Mouse (Mus musculus) intestine, postnatal 0 days (tissue): ENCODE data around the gene Hdac10. TPM values are rescaled to one million over a fixed set of nuclear protein-coding genes. Genes with fewer than 3 reads are reported as not detected.
A peak's percentile ranks its signal among the peaks of the same experiment; 100 is the strongest.

Source experiments
- ATAC-seq: fragments of 200-750 bp; cut with Nextera tagmentation; 2 replicates; pipeline ENCODE4 v1.8.0; 2017; ENCODE audit warnings: mild to moderate bottlenecking, moderate TSS enrichment, moderate library complexity
- H3K27ac ChIP-seq: fragments of 300-500 bp; sonication (generic); 2 replicates; pipeline ENCODE4 v1.5.1; 2014; ENCODE audit warnings: mild to moderate bottlenecking, low read depth, low read length, moderate library complexity
- H3K27me3 ChIP-seq: fragments of 300-500 bp; sonication (generic); replicated peaks from 2 replicates; pipeline ENCODE4 v1.6.1; 2014; ENCODE audit warnings: low read length, mixed read lengths; ENCODE audit not compliant: control insufficient read depth, insufficient read depth
- H3K36me3 ChIP-seq: fragments of 300-500 bp; sonication (generic); 2 replicates; pipeline ENCODE4 v1.6.1; 2014; ENCODE audit warnings: mild to moderate bottlenecking, moderate library complexity; ENCODE audit not compliant: control insufficient read depth, insufficient read depth
- H3K4me1 ChIP-seq: fragments of 300-500 bp; sonication (generic); replicated peaks from 2 replicates; pipeline ENCODE4 v1.6.1; 2014; ENCODE audit warnings: antibody characterized with exemption, low read length, mixed read lengths; ENCODE audit not compliant: control insufficient read depth, insufficient read depth
- H3K4me2 ChIP-seq: fragments of 300-500 bp; sonication (generic); replicated peaks from 2 replicates; pipeline ENCODE4 v1.6.1; 2014; ENCODE audit warnings: low read depth, mild to moderate bottlenecking, moderate library complexity
- H3K4me3 ChIP-seq: fragments of 300-500 bp; sonication (generic); 2 replicates; pipeline ENCODE4 v1.5.1; 2014; ENCODE audit warnings: low read depth, low read length
- H3K9ac ChIP-seq: fragments of 300-500 bp; sonication (generic); 2 replicates; pipeline ENCODE4 v1.6.1; 2014; ENCODE audit warnings: mild to moderate bottlenecking, low read depth, low read length
- H3K9me3 ChIP-seq: fragments of 300-500 bp; sonication (generic); 2 replicates; pipeline ENCODE4 v1.6.1; 2016; ENCODE audit warnings: mixed run types; ENCODE audit not compliant: control insufficient read depth
- CTCF ChIP-seq: sonication (generic); IDR thresholded peaks from 2 replicates; pipeline ENCODE4 v1.5.1; 2016; ENCODE audit warnings: low read depth, mild to moderate bottlenecking, control low read depth, antibody characterized with exemption, moderate library complexity
- WGBS: fragments of 180-500 bp; shearing (Covaris S2); extraction: QIAGEN DNeasy Blood & Tissue Kit; methylation state at CpG from one replicate; pipeline ENCODE4 v1.1.7; 2014; 5-methylcytosine and 5-hydroxymethylcytosine counted together
- microRNA-seq: library from miRNA; unstranded; fragments of <30 nt; microRNA quantifications from one replicate; pipeline ENCODE4, GENCODE M21; 2016
- polyA plus RNA-seq: library from polyadenylated mRNA; unstranded; fragments of >200 nt; fragmentation: Nextera tagmentation; extraction: Ambion mirVana; gene quantifications from 2 replicates; pipeline ENCODE4 v1.2.1, GENCODE M21; 2015

The Hdac10 gene
- polyA plus RNA-seq, 1 experiment from 2014 or later = 7.6 TPM

DNA sequence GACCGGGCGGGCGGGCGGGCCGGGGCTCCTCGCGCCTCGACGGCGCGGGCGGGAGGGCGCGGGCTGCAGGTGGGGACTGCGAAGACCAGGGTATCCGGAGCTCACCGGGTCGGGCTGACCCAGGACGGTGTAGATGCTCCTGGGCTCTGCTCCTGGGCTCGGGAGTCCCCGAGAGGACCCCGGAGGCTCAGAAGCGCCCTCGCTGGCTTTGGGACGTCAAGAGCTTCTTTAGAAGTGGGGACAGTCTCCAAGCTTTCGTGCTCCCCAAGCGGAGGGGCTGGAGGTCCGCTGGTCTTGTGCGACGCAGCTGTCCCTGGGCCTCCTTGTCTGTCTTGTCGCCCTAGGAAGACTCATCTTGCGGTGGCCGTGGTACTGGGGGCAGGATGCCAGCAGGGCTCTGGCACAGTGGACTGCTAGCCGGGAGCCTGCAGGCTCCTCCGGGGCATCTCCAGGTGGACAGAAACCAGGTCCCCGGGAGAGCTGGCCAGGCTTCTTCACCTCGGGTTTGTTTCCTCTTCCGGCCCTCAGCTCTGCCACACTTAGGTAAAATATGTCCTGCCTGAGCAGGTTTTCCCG, 52.3 kb downstream of the Hdac10 start:
- Histone ChIP-seq H3K4me1 (peaks cover 7% of the 10 kb centered on the region; the same call in 1 of the 2 replicates), H3K4me3 (peak overlapping the region; percentile 83), H3K27ac (peak overlapping the region; percentile 90), H3K36me3 (peaks cover 6% of the 10 kb centered on the region; the same call in 1 of the 2 replicates), H3K4me2 (peak overlapping the region; percentile 87), H3K9ac (peak overlapping the region; percentile 89), H3K9me3 (no peaks in the 10 kb centered on the region), H3K27me3 (no peaks in the 10 kb centered on the region)
- no peak; the same call in 1 of the 2 replicates for ATAC-seq
- under 1% methylated on average over 30 of the region's 39 CpGs for WGBS
- TF ChIP-seq CTCF = 0 out of 2 replicates have a peak, but pooled peaks have one; percentile 10

DNA sequence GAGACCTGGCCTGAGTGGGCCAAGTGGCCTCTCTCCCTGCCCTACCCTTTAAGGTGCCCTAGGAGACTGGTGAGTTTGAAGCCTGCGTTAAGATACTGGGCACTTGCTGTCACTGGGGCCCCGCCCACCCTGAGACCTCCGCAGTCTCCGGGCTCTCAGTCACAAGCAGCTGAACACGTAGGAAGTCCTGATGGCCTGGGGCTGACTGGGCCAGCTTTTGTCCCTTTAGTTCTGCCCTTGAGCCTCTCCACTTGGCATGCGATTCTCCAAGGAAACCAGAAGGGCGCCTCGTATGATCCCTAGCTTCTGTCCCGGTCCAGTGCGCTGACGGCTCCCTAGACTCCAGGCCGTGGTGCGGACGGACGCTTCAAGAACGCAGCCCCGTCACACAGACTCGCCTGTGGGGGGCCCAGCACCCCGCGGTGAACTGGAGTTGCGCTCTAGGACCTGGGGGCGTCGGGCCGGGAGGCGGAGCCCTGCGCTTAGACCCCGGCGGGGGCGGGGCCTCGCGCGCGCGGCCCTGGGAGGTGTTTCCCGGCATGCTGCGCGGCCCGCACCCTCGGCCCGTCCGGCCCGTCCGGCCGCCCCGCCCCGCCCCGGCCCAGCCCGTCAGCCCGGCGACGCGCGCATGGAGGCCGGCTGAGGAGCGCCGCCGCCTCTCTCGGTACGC, 52.9 kb downstream of the Hdac10 start:
- peak; percentile 51 for TF ChIP-seq CTCF
- Histone ChIP-seq H3K9me3 (no peaks in the 10 kb centered on the region), H3K4me3 (peak overlapping the region; percentile 83), H3K27ac (peak overlapping the region; percentile 90), H3K4me2 (peak overlapping the region; percentile 87), H3K9ac (peak overlapping the region; percentile 89), H3K4me1 (peaks cover 7% of the 10 kb centered on the region; the same call in 1 of the 2 replicates), H3K27me3 (no peaks in the 10 kb centered on the region), H3K36me3 (peaks cover 6% of the 10 kb centered on the region; the same call in 1 of the 2 replicates)
- ATAC-seq = peak; percentile 88
- WGBS = under 1% methylated on average over 57 of the region's 59 CpGs

DNA sequence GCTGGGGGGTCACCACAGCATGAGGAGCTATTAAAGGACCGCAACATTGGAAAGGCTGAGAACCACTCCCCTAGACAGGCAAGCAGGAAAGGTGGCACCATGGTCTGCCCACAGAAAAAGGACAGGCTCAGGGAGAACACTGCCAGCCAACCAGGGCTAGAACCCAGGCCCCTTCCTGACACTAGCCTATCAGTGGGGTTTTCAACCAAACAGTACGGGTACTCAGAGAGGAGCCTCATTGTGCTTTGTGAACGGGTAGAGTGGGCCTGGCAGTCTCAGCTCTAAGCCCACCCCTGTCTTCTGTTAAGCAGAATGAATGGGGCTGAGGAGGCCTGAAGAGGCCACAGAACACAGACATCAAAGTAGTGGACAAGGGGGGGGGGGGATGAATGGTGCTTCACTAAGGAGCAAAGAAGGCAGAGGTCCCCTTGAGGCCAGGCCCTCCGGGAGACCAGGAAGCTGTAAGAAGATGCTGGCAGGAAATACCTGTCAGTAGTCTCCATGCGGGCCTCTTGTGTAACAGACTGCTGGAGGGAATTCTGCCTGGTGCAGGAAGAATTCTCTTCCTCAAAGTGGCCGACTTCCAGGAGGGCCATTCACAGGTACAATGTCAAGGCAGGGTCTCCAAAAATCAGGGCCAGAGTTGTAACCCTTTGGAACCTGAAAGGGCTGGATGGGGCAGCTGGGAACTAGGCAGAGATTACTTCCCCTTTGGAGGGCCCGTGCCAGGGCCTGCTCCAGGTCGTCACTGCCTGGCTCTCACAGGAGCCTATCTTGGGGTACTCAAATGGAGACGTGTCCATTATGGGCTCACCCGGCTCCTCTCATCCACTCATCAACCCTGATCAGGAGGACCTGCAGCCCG, 53.7 kb downstream of the Hdac10 start, which contains the start of gene Trabd:
Gene Trabd, plus strand, starts transcription at position 512 of the 865 bp plus-strand sequence.
- H3K36me3 ChIP-seq = peaks cover 2% of the 10 kb centered on the region; the same call in 1 of the 2 replicates
- no peaks in the 10 kb centered on the region for H3K27me3 ChIP-seq
- H3K4me3 ChIP-seq = peak within 1 kb of the TSS; percentile 83
- peak within 1 kb of the TSS; percentile 90 for H3K27ac ChIP-seq
- WGBS = 19% methylated on average over 11 of the region's 11 CpGs
- peak within 1 kb of the TSS; percentile 87 for H3K4me2 ChIP-seq
- peak within 1 kb of the TSS; percentile 89 for H3K9ac ChIP-seq
- ATAC-seq = no peak
- H3K4me1 ChIP-seq = peaks cover 7% of the 10 kb centered on the region; the same call in 1 of the 2 replicates
- H3K9me3 ChIP-seq = no peaks in the 10 kb centered on the region
- TF ChIP-seq CTCF = no peak

DNA sequence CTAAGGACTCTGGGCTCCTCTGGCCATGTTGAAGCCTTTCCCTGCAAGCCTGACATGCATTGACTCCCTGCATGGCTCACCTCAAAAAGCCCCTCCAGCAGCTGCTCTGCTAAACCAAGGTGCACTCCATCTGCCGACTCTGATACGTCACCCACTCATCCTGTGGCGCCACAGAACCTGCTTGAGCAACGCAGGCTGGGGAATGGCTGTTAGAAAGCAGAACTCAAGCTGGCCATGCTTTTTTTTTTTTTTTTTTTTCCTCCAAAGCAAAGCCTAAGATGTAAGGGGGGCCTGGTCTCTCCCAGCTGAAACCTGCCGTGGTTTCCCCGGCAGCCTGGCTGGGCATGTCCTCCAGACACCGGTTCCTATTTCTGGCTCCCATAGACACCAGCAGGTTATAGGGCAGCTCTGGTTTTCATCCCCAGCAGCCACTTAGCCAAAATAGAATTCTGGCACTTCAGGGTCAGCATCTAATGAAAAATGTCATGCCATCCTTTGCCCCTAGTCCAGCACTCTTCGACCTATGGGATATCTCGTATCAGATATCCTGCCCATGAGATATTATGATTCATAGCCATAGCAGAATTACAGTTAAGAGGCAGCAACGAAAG, 54.4 kb downstream of the Hdac10 start:
- 78% methylated on average over 10 of the region's 10 CpGs for WGBS
- Histone ChIP-seq H3K9ac (no peak overlapping the region), H3K4me2 (no peak overlapping the region), H3K4me1 (peaks cover 7% of the 10 kb centered on the region; the same call in 1 of the 2 replicates), H3K27ac (no peak overlapping the region), H3K9me3 (no peaks in the 10 kb centered on the region), H3K27me3 (no peaks in the 10 kb centered on the region), H3K4me3 (no peak overlapping the region), H3K36me3 (no peaks in the 10 kb centered on the region)
- TF ChIP-seq CTCF = no peak
- no peak for ATAC-seq

Small RNA genes lying within 50 kb of the gene (microRNA-seq; reads per million reads assigned to microRNA genes)
- 0.82 reads per million for gene Mir7118

Other genes with a start within 250 kb of the Hdac10 start
- gene Ttll8, start 174.3 kb downstream of the Hdac10 start, polyA plus RNA-seq = not detected in 2 replicates
- gene Mlc1, start 149.7 kb downstream of the Hdac10 start, polyA plus RNA-seq = not detected in 2 replicates
- not detected in 2 replicates for gene Mov10l1, start 145.8 kb downstream of the Hdac10 start, polyA plus RNA-seq
- gene Panx2, start 69.0 kb downstream of the Hdac10 start, polyA plus RNA-seq = 0.26 and 0.48 TPM in 2 replicates
- gene Trabd, start 53.6 kb downstream of the Hdac10 start, polyA plus RNA-seq = 32.5 and 33.0 TPM in 2 replicates
- 9.6 and 10.4 TPM in 2 replicates for gene Selenoo, start 39.6 kb downstream of the Hdac10 start, polyA plus RNA-seq
- gene Tubgcp6, start 5.6 kb downstream of the Hdac10 start, polyA plus RNA-seq = 3.6 and 4.2 TPM in 2 replicates
- 2.3 and 2.7 TPM in 2 replicates for gene Mapk12, start 12.0 kb upstream of the Hdac10 start, polyA plus RNA-seq
- 1.6 and 1.9 TPM in 2 replicates for gene Mapk11, start 20.9 kb upstream of the Hdac10 start, polyA plus RNA-seq
- 71.5 and 74.0 TPM in 2 replicates for gene Plxnb2, start 52.1 kb upstream of the Hdac10 start, polyA plus RNA-seq
- 3.2 and 3.4 TPM in 2 replicates for gene Dennd6b, start 67.8 kb upstream of the Hdac10 start, polyA plus RNA-seq
- gene Ppp6r2, start 82.9 kb upstream of the Hdac10 start, polyA plus RNA-seq = 17.7 and 21.3 TPM in 2 replicates
- 22.2 and 24.2 TPM in 2 replicates for gene Sbf1, start 186.6 kb upstream of the Hdac10 start, polyA plus RNA-seq
- 0.14 TPM in 1 of 2 replicates, not detected in the other for gene Adm2, start 194.0 kb upstream of the Hdac10 start, polyA plus RNA-seq
- not detected in 2 replicates for gene Miox, start 205.7 kb upstream of the Hdac10 start, polyA plus RNA-seq
- gene Lmf2, start 227.0 kb upstream of the Hdac10 start, polyA plus RNA-seq = 19.1 and 20.5 TPM in 2 replicates
- gene Ncaph2, start 227.0 kb upstream of the Hdac10 start, polyA plus RNA-seq = 55.2 and 65.2 TPM in 2 replicates
- 14.6 and 18.0 TPM in 2 replicates for gene Sco2, start 245.1 kb upstream of the Hdac10 start, polyA plus RNA-seq
- 3.6 and 4.8 TPM in 2 replicates for gene Tymp, start 248.3 kb upstream of the Hdac10 start, polyA plus RNA-seq